Mouse (Mus musculus): ENCODE measurements at regions not wholly inside any gene's neighbourhood (a gene's known extent, or its start where the extent isn't known, plus 50 kb on each side); places are given as distances from the start of the nearest gene placed in this dataset.

DNA sequence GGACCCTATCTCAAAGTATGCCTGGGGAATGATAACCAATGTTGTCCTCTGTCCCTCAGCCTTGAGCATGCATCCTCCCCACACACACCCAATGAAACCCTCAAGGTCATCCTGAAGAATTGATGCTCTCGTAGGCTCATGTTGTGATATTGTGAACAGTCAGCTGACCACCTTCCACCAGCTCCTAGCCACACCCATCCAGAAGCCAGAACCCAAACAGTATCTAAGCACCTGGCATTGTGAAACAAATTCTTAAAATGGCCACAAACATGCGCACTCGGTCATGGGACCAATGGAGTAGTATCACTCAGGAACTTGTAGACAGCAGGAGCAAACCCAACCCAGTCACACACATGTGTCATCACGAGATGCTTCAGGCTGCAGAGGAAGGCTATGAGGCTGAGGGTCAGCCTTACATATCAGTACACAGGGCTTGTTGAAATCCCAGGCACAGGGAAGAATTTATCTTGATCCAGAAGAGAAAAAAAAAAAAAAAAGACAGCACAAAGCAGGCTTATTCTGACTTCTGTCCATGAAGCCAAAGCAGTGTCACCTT lies 307.4 kb upstream of the Pabpc6 start:
- ATAC-seq (ENCODE audit: borderline replicate concordance, extremely low read depth, low FRiP score, low TSS enrichment): no peak
- Histone ChIP-seq H3K4me2 (no peak overlapping the region), H3K4me3 (no peak overlapping the region), H3K27ac (no peak overlapping the region), H3K27me3 (no peaks in the 10 kb centered on the region), H3K9me3 (no peaks in the 10 kb centered on the region), H3K9ac (no peak overlapping the region), H3K4me1 (peaks cover 29% of the 10 kb centered on the region), H3K36me3 (no peaks in the 10 kb centered on the region)
- 71% methylated on average over 4 of the region's 4 CpGs for WGBS

DNA sequence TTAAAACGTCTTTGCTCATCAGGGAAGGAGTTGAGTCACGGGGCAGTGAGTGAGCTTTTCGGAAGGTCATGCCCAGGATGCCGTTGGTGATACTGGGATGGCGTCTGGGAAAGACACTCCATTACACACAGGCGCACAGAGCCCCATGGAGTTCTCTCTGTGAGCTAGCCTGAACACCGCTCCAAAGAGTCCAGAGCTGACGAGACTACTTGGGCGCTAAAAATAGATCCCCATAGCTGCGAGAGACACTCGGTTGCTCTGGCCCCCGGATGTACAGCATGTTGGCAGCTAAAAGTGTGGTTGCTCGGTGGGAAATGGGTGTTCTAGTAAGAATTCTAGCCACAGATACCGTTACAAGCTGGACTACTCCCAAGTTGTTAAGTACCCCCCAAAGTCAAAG lies 306.5 kb upstream of the Pabpc6 start:
- H3K4me2 ChIP-seq: no peak overlapping the region
- peaks cover 29% of the 10 kb centered on the region for H3K4me1 ChIP-seq
- no peaks in the 10 kb centered on the region for H3K9me3 ChIP-seq
- no peak overlapping the region for H3K4me3 ChIP-seq
- H3K36me3 ChIP-seq: no peaks in the 10 kb centered on the region
- no peak overlapping the region for H3K27ac ChIP-seq
- WGBS: 66% methylated on average over 14 of the region's 14 CpGs
- ATAC-seq (ENCODE audit: borderline replicate concordance, extremely low read depth, low FRiP score, low TSS enrichment): no peak
- H3K9ac ChIP-seq: no peak overlapping the region
- no peaks in the 10 kb centered on the region for H3K27me3 ChIP-seq

DNA sequence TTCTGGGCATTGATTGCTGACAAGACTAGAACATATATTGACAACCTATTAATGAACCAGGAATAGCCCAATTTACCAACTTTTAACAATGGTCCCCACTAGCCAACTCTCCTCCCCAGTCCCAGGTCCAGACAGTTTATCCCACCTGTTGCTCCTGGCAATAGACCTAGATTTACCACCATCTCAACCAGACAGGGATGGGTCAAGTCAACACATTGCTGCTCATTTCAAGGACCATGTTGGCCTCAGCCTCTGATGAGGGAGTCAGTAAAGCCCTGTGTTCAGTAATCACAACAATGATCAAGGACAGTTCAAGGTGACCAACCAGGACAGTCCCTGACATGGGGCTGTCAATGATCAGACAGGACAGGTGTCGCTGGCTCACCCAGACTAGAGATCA lies 305.6 kb upstream of the Pabpc6 start:
- WGBS: 91% methylated on average over 1 of the region's 1 CpGs
- ATAC-seq (ENCODE audit: borderline replicate concordance, extremely low read depth, low FRiP score, low TSS enrichment): no peak
- H3K4me3 ChIP-seq: no peak overlapping the region
- H3K9me3 ChIP-seq: no peaks in the 10 kb centered on the region
- no peaks in the 10 kb centered on the region for H3K27me3 ChIP-seq
- no peak overlapping the region for H3K9ac ChIP-seq
- no peak overlapping the region for H3K27ac ChIP-seq
- peaks cover 29% of the 10 kb centered on the region for H3K4me1 ChIP-seq
- H3K36me3 ChIP-seq: no peaks in the 10 kb centered on the region
- H3K4me2 ChIP-seq: no peak overlapping the region

DNA sequence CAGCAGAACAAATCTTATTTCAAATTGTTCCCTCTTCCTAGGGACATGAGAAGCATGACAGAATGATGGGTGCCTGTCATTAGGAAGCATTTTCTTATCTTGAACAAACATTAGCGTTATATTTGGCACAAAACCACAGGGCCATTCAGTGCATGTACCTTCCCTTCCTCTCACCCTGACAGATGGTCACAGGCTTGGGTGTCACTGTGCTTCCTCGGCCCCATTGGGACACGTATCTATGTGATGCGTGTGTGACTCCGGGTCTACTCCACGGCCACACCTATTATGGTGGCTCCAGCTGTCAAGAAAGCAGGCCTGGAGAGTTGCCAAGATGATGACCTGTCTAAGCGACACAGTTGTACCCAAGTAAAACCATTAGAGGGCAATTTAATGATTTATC lies 298.5 kb upstream of the Pabpc6 start:
- H3K27ac ChIP-seq: no peak overlapping the region
- H3K9me3 ChIP-seq: no peaks in the 10 kb centered on the region
- no peak for ATAC-seq (ENCODE audit: borderline replicate concordance, extremely low read depth, low FRiP score, low TSS enrichment)
- no peak overlapping the region for H3K4me2 ChIP-seq
- H3K9ac ChIP-seq: no peak overlapping the region
- no peak overlapping the region for H3K4me3 ChIP-seq
- no peaks in the 10 kb centered on the region for H3K27me3 ChIP-seq
- H3K4me1 ChIP-seq: no peaks in the 10 kb centered on the region
- WGBS: 47% methylated on average over 7 of the region's 7 CpGs
- no peaks in the 10 kb centered on the region for H3K36me3 ChIP-seq

DNA sequence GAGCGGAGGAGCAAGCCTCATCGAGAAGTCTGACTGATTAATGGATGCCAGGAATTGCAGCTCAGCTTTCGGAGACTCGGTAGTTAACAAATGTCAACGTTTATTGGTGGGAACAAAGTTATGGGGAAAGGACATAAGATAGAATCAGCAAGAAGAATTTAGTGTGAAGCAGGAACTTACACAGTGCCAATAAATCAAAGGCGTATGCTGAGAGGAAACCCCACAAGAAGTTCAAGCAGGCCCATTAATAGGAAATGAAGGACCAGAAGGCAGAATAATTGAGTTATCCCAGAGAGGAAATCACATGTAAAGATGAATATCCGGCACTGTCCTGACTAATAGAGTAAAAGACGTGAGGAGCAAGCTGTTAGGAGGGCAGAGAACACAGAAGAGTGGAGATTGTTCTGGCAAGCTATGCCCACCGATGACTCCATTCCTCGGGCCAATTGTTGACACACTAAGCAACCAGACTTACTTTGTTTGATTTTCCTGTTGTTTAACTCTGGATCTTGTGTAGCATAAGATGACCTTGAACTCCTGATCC lies 293.4 kb upstream of the Pabpc6 start:
- no peak overlapping the region for H3K9ac ChIP-seq
- no peaks in the 10 kb centered on the region for H3K9me3 ChIP-seq
- ATAC-seq (ENCODE audit: borderline replicate concordance, extremely low read depth, low FRiP score, low TSS enrichment): no peak
- H3K4me2 ChIP-seq: no peak overlapping the region
- H3K27ac ChIP-seq: no peak overlapping the region
- H3K27me3 ChIP-seq: no peaks in the 10 kb centered on the region
- no peaks in the 10 kb centered on the region for H3K4me1 ChIP-seq
- WGBS: 38% methylated on average over 10 of the region's 10 CpGs
- H3K36me3 ChIP-seq: no peaks in the 10 kb centered on the region
- H3K4me3 ChIP-seq: no peak overlapping the region

DNA sequence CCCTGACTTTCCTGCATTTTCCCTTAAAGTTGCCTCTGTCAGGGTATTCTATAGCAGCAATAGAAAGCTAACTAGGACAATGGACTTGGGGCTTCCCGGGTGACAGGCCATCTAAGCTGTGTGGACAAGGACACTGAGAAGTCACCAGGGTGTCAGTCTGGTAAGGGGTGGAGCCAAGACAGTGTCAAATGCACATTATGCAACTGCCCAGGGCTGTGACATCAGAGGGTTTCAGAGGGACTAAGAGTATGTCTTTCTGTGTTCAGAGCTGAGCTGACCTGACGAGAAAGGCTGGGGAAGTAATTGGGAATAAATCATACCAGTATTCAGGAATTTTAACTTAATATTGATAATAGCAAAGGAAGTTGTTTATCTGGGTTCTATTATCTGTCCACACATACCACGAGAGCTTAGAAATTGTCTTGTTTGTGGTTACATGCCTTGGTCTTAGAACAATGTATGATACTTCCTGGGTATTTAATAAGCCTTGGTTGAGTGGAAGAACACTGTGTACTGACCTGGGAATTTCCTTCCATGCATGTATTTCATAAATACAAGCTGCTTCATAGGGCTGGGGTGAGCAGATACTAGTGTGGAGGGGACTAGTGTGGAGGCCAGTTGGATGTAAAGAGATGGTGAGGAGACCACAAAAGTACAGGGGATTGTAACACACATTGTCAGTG lies 279.6 kb upstream of the Pabpc6 start:
- H3K4me1 ChIP-seq: no peaks in the 10 kb centered on the region
- no peak for ATAC-seq (ENCODE audit: borderline replicate concordance, extremely low read depth, low FRiP score, low TSS enrichment)
- H3K9me3 ChIP-seq: no peaks in the 10 kb centered on the region
- H3K4me2 ChIP-seq: no peak overlapping the region
- H3K36me3 ChIP-seq: no peaks in the 10 kb centered on the region
- H3K9ac ChIP-seq: no peak overlapping the region
- H3K27me3 ChIP-seq: no peaks in the 10 kb centered on the region
- H3K4me3 ChIP-seq: no peak overlapping the region
- 71% methylated on average over 3 of the region's 3 CpGs for WGBS
- no peak overlapping the region for H3K27ac ChIP-seq

DNA sequence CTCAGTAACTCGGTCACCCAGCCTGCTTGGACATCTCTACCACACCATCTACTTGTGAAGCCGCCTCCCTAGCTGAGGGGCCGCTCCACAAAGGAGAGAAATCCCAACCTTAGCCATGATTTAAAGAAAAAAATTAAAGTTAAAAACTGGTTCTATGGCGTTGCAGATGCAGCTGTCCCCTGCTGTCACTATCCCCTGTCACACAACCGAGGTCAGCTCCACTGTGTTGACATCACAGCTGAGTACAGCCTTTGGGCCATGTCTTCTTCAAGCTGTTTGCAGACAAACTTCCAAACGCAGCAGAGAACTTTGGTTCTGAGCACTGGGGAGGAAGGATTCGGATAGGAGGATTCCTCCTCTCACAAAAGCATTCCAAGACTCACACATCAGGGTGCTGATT lies 278.1 kb upstream of the Pabpc6 start:
- H3K27ac ChIP-seq: no peak overlapping the region
- H3K4me1 ChIP-seq: no peaks in the 10 kb centered on the region
- no peak for ATAC-seq (ENCODE audit: borderline replicate concordance, extremely low read depth, low FRiP score, low TSS enrichment)
- H3K4me2 ChIP-seq: no peak overlapping the region
- no peaks in the 10 kb centered on the region for H3K9me3 ChIP-seq
- no peak overlapping the region for H3K9ac ChIP-seq
- H3K4me3 ChIP-seq: no peak overlapping the region
- no peaks in the 10 kb centered on the region for H3K36me3 ChIP-seq
- WGBS: 62% methylated on average over 7 of the region's 7 CpGs
- no peaks in the 10 kb centered on the region for H3K27me3 ChIP-seq

DNA sequence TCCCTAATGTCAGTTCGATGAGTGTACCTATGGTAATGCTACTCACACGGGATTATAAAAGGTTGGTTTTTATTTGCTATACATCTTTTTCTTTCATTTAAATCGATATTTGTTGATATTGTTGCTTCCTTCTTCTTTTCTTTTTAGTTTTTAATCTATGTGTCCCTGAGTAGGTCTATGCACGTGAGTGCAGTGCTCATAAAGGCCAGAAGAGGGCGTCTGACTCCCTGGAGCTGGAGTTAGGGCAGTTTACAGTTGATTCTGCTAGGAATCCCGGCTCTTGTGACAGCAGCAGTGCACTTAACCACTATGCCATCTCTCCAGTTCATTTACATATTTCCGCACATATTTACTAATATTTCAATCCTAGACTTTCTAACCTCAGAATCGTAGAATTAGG lies 275.0 kb upstream of the Pabpc6 start:
- Histone ChIP-seq H3K4me3 (no peak overlapping the region), H3K36me3 (no peaks in the 10 kb centered on the region), H3K9ac (no peak overlapping the region), H3K9me3 (no peaks in the 10 kb centered on the region), H3K4me2 (no peak overlapping the region), H3K4me1 (no peaks in the 10 kb centered on the region), H3K27ac (no peak overlapping the region), H3K27me3 (no peaks in the 10 kb centered on the region)
- ATAC-seq (ENCODE audit: borderline replicate concordance, extremely low read depth, low FRiP score, low TSS enrichment): no peak
- 80% methylated on average over 8 of the region's 8 CpGs for WGBS

DNA sequence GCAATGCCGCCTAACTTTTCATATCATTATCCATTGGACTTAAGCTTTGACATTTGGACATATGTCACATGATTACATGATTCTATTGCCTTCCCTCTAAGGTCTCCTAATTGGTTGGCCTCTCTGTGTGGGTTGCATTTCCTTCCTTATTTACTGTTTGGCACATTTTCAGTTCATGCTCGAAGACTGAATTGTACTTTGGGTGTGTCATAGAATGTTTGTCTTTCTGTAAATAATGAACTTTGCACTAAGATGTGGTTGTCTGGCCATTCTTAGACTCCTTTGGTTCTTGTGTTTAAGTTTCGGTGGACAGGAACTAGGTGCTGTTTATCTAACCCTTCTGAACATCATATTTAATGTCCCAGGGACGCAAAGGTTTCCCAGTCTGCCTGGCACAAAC lies 272.7 kb upstream of the Pabpc6 start:
- no peak overlapping the region for H3K4me2 ChIP-seq
- H3K9me3 ChIP-seq: no peaks in the 10 kb centered on the region
- H3K9ac ChIP-seq: no peak overlapping the region
- H3K36me3 ChIP-seq: no peaks in the 10 kb centered on the region
- H3K4me1 ChIP-seq: no peaks in the 10 kb centered on the region
- 56% methylated on average over 4 of the region's 4 CpGs for WGBS
- no peak for ATAC-seq (ENCODE audit: borderline replicate concordance, extremely low read depth, low FRiP score, low TSS enrichment)
- H3K27me3 ChIP-seq: no peaks in the 10 kb centered on the region
- no peak overlapping the region for H3K4me3 ChIP-seq
- no peak overlapping the region for H3K27ac ChIP-seq

DNA sequence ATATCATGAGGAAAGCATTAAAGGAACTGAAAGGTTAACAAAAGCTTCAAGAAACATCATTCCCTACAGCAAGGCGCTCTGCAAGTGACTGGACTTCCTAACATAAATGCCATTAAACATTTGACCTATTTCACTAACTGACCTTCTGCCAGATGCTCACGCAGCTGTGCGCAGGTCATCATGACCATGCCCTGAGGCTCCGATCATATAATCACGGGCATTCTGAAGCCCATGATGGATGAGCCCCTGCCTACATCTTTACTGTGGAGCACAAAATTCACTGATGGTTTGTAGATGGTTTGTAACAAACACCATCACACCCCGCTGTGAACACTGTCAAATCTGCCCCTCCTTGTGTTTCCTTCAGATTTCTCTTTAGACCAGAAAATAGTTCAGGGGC lies 270.1 kb upstream of the Pabpc6 start:
- ATAC-seq (ENCODE audit: borderline replicate concordance, extremely low read depth, low FRiP score, low TSS enrichment): no peak
- Histone ChIP-seq H3K27ac (no peak overlapping the region), H3K27me3 (no peaks in the 10 kb centered on the region), H3K4me3 (no peak overlapping the region), H3K9ac (no peak overlapping the region), H3K9me3 (no peaks in the 10 kb centered on the region), H3K4me2 (no peak overlapping the region), H3K36me3 (no peaks in the 10 kb centered on the region), H3K4me1 (no peaks in the 10 kb centered on the region)
- 56% methylated on average over 6 of the region's 6 CpGs for WGBS

DNA sequence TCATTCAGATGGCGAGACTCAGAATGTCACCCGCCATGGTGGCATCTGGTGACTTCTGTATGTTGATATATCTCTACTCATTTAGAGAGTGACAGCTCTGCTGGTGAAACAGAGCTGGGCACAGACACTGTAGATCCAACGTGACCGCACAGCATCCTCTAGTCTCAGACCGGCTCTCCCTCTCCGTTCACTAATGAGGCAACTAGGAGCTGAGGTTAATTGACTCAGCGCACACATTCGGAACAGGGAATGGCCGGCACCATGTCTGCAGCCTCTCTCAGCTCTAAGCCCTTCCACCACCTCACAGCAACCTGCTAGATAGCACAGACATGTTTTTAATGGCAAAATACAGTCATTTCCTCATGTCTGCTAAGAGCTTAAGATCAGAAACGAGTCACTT lies 268.9 kb upstream of the Pabpc6 start:
- H3K27ac ChIP-seq: no peak overlapping the region
- H3K36me3 ChIP-seq: no peaks in the 10 kb centered on the region
- H3K4me2 ChIP-seq: no peak overlapping the region
- no peaks in the 10 kb centered on the region for H3K9me3 ChIP-seq
- H3K4me1 ChIP-seq: no peaks in the 10 kb centered on the region
- H3K4me3 ChIP-seq: no peak overlapping the region
- WGBS: 85% methylated on average over 10 of the region's 10 CpGs
- no peaks in the 10 kb centered on the region for H3K27me3 ChIP-seq
- H3K9ac ChIP-seq: no peak overlapping the region
- ATAC-seq (ENCODE audit: borderline replicate concordance, extremely low read depth, low FRiP score, low TSS enrichment): no peak

DNA sequence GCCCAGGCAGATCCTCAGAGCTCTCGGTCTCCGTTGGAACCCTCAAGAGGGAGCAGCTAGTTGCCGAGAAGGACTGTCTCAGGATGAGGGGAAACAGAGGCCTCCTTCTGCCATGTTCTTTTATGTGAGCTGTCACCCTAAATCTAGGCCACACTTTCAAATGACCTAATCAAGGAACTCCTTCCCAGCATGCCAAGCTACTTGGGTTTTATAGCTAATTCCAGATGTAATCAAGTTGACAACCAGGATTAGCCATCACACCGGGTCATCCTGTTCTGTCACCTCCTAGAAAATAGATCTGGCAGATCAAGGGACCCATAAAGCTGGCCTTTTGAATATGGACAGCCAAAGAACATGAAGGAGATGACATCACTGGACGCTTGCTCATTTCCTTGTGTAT lies 267.7 kb upstream of the Pabpc6 start:
- no peak overlapping the region for H3K27ac ChIP-seq
- H3K9ac ChIP-seq: no peak overlapping the region
- no peak overlapping the region for H3K4me3 ChIP-seq
- no peak overlapping the region for H3K4me2 ChIP-seq
- ATAC-seq (ENCODE audit: borderline replicate concordance, extremely low read depth, low FRiP score, low TSS enrichment): no peak
- no peaks in the 10 kb centered on the region for H3K4me1 ChIP-seq
- no peaks in the 10 kb centered on the region for H3K27me3 ChIP-seq
- 83% methylated on average over 5 of the region's 5 CpGs for WGBS
- H3K36me3 ChIP-seq: no peaks in the 10 kb centered on the region
- H3K9me3 ChIP-seq: no peaks in the 10 kb centered on the region

DNA sequence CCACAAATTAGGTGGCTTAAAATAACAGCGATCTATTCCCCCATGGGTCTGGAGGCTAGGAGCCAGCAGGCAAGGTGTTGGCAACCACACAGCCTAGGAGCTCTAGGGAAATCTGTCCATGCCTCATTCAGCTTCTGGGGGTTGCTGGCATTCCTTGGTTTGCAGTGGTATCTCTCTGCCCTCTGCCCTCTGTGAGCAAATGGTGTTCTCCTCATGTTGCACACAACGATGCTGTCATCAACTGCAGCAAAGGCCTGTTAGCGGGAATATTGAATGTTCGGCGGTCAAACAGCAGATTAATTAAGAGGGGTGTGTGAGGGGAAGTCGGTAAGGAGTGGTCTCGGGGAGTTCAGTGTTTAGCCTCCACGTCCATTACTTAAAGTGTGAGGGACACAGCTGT lies 262.7 kb upstream of the Pabpc6 start:
- H3K4me1 ChIP-seq: peaks cover 25% of the 10 kb centered on the region
- ATAC-seq (ENCODE audit: borderline replicate concordance, extremely low read depth, low FRiP score, low TSS enrichment): no peak
- no peaks in the 10 kb centered on the region for H3K36me3 ChIP-seq
- H3K27ac ChIP-seq: no peak overlapping the region
- 58% methylated on average over 8 of the region's 8 CpGs for WGBS
- H3K9me3 ChIP-seq: no peaks in the 10 kb centered on the region
- H3K4me2 ChIP-seq: no peak overlapping the region
- no peak overlapping the region for H3K4me3 ChIP-seq
- H3K27me3 ChIP-seq: no peaks in the 10 kb centered on the region
- no peak overlapping the region for H3K9ac ChIP-seq

Data from lung, embryonic 15.5 days (tissue).